Mouse (Mus musculus) liver, adult 2 months (tissue): ENCODE data around the gene Mrpl49.

Experiments used
- CTCF ChIP-seq: fragments of 200-500 bp; IDR thresholded peaks from 2 replicates; pipeline ENCODE4 v1.5.1; 2011; ENCODE audit warnings: low read depth, low read length, control low read depth
- POLR2A ChIP-seq: fragments of 200-500 bp; IDR thresholded peaks from 2 replicates; pipeline ENCODE4 v1.6.1; 2011; ENCODE audit warnings: low read length, control low read depth; ENCODE audit not compliant: insufficient read depth; ENCODE audit errors: extremely low read depth

DNA sequence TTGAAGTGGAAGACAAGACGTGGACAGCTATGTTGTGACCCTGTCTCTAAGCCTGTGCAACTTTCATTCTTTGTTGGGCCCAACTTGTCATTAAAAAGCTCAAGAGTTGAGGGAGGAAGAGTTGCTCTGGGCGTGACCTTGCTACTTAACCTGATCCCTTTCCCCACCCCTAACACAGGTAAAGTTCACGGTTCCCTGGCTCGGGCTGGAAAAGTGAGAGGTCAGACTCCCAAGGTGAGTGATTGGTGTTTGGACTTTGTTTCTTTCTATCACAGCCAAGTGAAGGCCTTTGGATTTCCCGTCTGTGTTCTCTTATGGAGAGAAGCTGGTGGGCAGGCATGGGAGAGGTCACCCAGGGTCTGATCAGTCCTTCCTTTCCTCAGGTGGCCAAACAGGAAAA lies 1.4 kb upstream of the Mrpl49 start:
- TF ChIP-seq CTCF: no peak
- no peak for TF ChIP-seq POLR2A
